Mouse (Mus musculus) heart, adult 2 months (tissue): ENCODE measurements at regions not wholly inside any gene's neighbourhood (a gene's known extent, or its start where the extent isn't known, plus 50 kb on each side); places are given as distances from the start of the nearest gene placed in this dataset.

Experiments
- DNase-seq, 2 experiments: peaks; one replicate each; pipeline ENCODE4 v3.0.0; 2021
- H3K27ac ChIP-seq: fragments of 200-600 bp; 2 replicates; pipeline ENCODE4 v1.8.1; 2022
- H3K27me3 ChIP-seq: fragments of 200-500 bp; 2 replicates; pipeline ENCODE4 v1.6.1; 2012; ENCODE audit warnings: mild to moderate bottlenecking, low read length, inconsistent platforms, mixed read lengths; ENCODE audit not compliant: control insufficient read depth, insufficient read depth
- H3K36me3 ChIP-seq: fragments of 200-500 bp; 2 replicates; pipeline ENCODE4 v1.6.1; 2012; ENCODE audit warnings: low read length, inconsistent platforms; ENCODE audit not compliant: control insufficient read depth, insufficient read depth
- H3K4me1 ChIP-seq: fragments of 200-500 bp; 2 replicates; pipeline ENCODE4 v1.6.1; 2011; ENCODE audit warnings: low read length; ENCODE audit not compliant: control insufficient read depth, insufficient read depth
- H3K4me3 ChIP-seq: fragments of 200-600 bp; 2 replicates; pipeline ENCODE4 v1.8.1; 2022
- H3K79me2 ChIP-seq: fragments of 200-500 bp; replicated peaks from 2 replicates; pipeline ENCODE4 v1.6.1; 2012; ENCODE audit warnings: mild to moderate bottlenecking, inconsistent platforms, low read length, moderate library complexity, mixed read lengths; ENCODE audit not compliant: control insufficient read depth, insufficient read depth
- H3K9ac ChIP-seq: fragments of 200-500 bp; 2 replicates; pipeline ENCODE4 v1.6.1; 2012; ENCODE audit warnings: low read depth, mild to moderate bottlenecking, control low read depth, inconsistent platforms, low read length, mixed read lengths
- CTCF ChIP-seq: fragments of 200-600 bp; IDR thresholded peaks from 2 replicates; pipeline ENCODE4 v1.8.1; 2022; ENCODE audit warnings: antibody characterized with exemption, mild to moderate bottlenecking, moderate library complexity
- EP300 ChIP-seq: fragments of 200-500 bp; IDR thresholded peaks from 2 replicates; pipeline ENCODE4 v1.6.1; 2011; ENCODE audit warnings: low read depth, low read length, control low read depth; ENCODE audit not compliant: insufficient read depth
- POLR2A ChIP-seq: fragments of 200-500 bp; IDR thresholded peaks from 2 replicates; pipeline ENCODE4 v1.6.1; 2011; ENCODE audit warnings: mild to moderate bottlenecking, low read depth, low read length, control low read depth; ENCODE audit not compliant: insufficient read depth
- WGBS: fragments of 180-500 bp; shearing (Covaris S2); methylation state at CpG from one replicate; pipeline ENCODE4 v1.1.7; 2018; 5-methylcytosine and 5-hydroxymethylcytosine counted together
- intact Hi-C: fragments of 180-260 bp; cut with DNase I; formaldehyde crosslinking; loops from one replicate; pipeline ENCODE4 v1.15.1; 2025

GRCm38 (mm10) chrX:12219474-12219873 lies 59.3 kb upstream of the Bcor start:
- Histone ChIP-seq H3K4me3 (no peak overlapping the region), H3K4me1 (no peaks in the 10 kb centered on the region), H3K9ac (no peak overlapping the region), H3K27me3 (no peaks in the 10 kb centered on the region), H3K36me3 (no peaks in the 10 kb centered on the region), H3K79me2 (no peaks in the 10 kb centered on the region), H3K27ac (no peak overlapping the region)
- intact Hi-C loops: no loop called here
- DNase-seq: no peak
- WGBS: 76% methylated on average over 8 of the region's 8 CpGs
- TF ChIP-seq POLR2A: no peak
- TF ChIP-seq EP300: no peak
- TF ChIP-seq CTCF: no peak

- peaks cover 3% of the 10 kb centered on the region for H3K4me1 ChIP-seq
- no peak overlapping the region for H3K27ac ChIP-seq
- H3K36me3 ChIP-seq: no peaks in the 10 kb centered on the region
- 83% methylated on average over 4 of the region's 4 CpGs for WGBS
- DNase-seq: no peak
- no peak for TF ChIP-seq EP300
- no peak for TF ChIP-seq POLR2A
- no peak for TF ChIP-seq CTCF
- no peak overlapping the region for H3K4me3 ChIP-seq
- 0 out of 2 replicates have a peak, but pooled peaks cover 2% of the 10 kb centered on the region for H3K27me3 ChIP-seq
- H3K79me2 ChIP-seq: no peaks in the 10 kb centered on the region
- intact Hi-C loops: no loop called here
- no peak overlapping the region for H3K9ac ChIP-seq
Measured at GRCm38 (mm10) chrX:12224314-12224713, 64.2 kb upstream of the Bcor start.

GRCm38 (mm10) chrX:12225116-12225891 lies 65.1 kb upstream of the Bcor start:
- Histone ChIP-seq H3K4me3 (no peak overlapping the region), H3K36me3 (no peaks in the 10 kb centered on the region), H3K4me1 (peaks cover 3% of the 10 kb centered on the region), H3K9ac (no peak overlapping the region), H3K79me2 (no peaks in the 10 kb centered on the region), H3K27me3 (0 out of 2 replicates have a peak, but pooled peaks cover 2% of the 10 kb centered on the region), H3K27ac (no peak overlapping the region)
- intact Hi-C loops: no loop called here
- TF ChIP-seq EP300 (no peak), CTCF (no peak), POLR2A (no peak)
- 15% methylated on average over 19 of the region's 19 CpGs for WGBS
- no peak for DNase-seq

GRCm38 (mm10) chrX:12225892-12226206 lies 65.7 kb upstream of the Bcor start:
- Histone ChIP-seq H3K9ac (no peak overlapping the region), H3K27ac (no peak overlapping the region), H3K79me2 (no peaks in the 10 kb centered on the region), H3K4me3 (no peak overlapping the region), H3K4me1 (peaks cover 3% of the 10 kb centered on the region), H3K27me3 (0 out of 2 replicates have a peak, but pooled peaks cover 2% of the 10 kb centered on the region), H3K36me3 (no peaks in the 10 kb centered on the region)
- 38% methylated on average over 3 of the region's 3 CpGs for WGBS
- no peak for TF ChIP-seq EP300
- TF ChIP-seq POLR2A: no peak
- TF ChIP-seq CTCF: no peak
- DNase-seq: no peak
- intact Hi-C loops: no loop called here

GRCm38 (mm10) chrX:12240505-12241011 lies 80.4 kb upstream of the Bcor start:
- peak in 1 of 2 experiments; percentile 16 for DNase-seq
- H3K27ac ChIP-seq: no peak overlapping the region
- H3K9ac ChIP-seq: no peak overlapping the region
- no peak for TF ChIP-seq POLR2A
- TF ChIP-seq EP300: no peak
- TF ChIP-seq CTCF: no peak
- 34% methylated on average over 4 of the region's 4 CpGs for WGBS
- intact Hi-C loops: no loop called here
- peaks cover 1% of the 10 kb centered on the region for H3K4me1 ChIP-seq
- H3K4me3 ChIP-seq: no peak overlapping the region
- H3K27me3 ChIP-seq: no peaks in the 10 kb centered on the region
- H3K79me2 ChIP-seq: no peaks in the 10 kb centered on the region
- no peaks in the 10 kb centered on the region for H3K36me3 ChIP-seq

- no peak overlapping the region for H3K9ac ChIP-seq
- WGBS: 49% methylated on average over 4 of the region's 4 CpGs
- H3K4me3 ChIP-seq: no peak overlapping the region
- H3K4me1 ChIP-seq: peaks cover 1% of the 10 kb centered on the region
- no peaks in the 10 kb centered on the region for H3K27me3 ChIP-seq
- no peak for DNase-seq
- H3K27ac ChIP-seq: no peak overlapping the region
- H3K79me2 ChIP-seq: no peaks in the 10 kb centered on the region
- no peak for TF ChIP-seq EP300
- intact Hi-C loops: no loop called here
- no peaks in the 10 kb centered on the region for H3K36me3 ChIP-seq
Measured at GRCm38 (mm10) chrX:12241751-12242150, 81.6 kb upstream of the Bcor start.
